Mouse (Mus musculus) left cerebral cortex, postnatal 25 days (tissue): ENCODE measurements at regions not wholly inside any gene's neighbourhood (a gene's known extent, or its start where the extent isn't known, plus 50 kb on each side); places are given as distances from the start of the nearest gene placed in this dataset.

ENCODE experiments used
- DNase-seq, 2 experiments: peaks; one replicate each; pipeline ENCODE4 v3.0.0; 2022; ENCODE audit warnings: low spot score in 2 of 2, mixed read lengths in 1 of 2
- intact Hi-C: fragments of 180-260 bp; cut with DNase I; formaldehyde crosslinking; loops from one replicate; pipeline ENCODE4 v1.15.1; 2025

DNA sequence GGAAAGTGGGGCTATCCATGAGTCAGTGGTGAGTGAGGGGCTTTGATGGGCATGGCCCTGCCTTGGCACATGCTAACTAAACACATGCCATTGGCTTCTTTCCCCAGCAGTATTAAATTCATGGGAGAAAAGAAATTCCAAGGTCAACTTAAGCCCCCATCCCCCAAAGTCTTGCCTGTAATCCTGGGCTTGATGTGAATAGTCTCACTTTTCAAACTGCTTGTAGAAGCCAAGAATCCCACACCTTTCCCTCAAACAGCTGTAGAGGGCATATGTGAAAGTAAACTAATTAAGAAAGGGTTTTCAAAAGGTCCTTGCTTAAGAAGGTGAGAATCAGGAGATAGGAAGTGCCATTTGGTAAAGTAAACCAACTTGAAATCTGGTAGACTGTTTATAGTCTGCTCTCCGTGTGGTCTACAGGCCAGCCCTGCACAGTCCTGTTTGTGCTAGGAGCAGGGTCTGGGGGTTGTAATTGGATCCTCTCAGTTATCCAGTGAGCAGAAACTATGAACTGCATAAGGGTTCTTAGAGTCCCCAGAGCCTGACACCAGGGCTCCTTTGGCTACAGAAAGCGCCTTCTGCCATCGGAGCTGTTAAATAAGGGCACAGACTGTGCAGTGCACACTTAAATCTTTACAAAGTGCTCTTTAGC, 123.3 kb upstream of the Sox11 start:
- intact Hi-C loops: no loop called here
- no peak for DNase-seq

DNA sequence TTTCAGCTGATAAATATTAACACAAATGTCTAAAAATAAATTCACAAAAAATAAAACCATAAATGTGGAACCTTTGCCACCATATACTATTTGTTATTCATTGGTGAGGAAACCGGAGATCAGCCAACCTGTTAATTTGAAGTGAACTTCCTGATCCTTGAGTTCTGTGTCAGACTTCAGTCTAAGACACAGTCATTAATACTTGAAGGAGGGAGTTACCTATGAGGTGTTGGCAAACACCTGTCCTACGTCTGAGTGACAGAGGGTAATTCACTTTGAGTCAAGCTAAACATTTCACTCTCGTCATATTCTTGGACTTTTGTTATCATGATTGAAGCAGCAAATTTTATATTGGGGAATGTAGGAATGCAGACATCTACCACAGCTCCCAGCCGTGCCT, 116.3 kb upstream of the Sox11 start:
- no peak for DNase-seq
- intact Hi-C loops: no loop called here

DNA sequence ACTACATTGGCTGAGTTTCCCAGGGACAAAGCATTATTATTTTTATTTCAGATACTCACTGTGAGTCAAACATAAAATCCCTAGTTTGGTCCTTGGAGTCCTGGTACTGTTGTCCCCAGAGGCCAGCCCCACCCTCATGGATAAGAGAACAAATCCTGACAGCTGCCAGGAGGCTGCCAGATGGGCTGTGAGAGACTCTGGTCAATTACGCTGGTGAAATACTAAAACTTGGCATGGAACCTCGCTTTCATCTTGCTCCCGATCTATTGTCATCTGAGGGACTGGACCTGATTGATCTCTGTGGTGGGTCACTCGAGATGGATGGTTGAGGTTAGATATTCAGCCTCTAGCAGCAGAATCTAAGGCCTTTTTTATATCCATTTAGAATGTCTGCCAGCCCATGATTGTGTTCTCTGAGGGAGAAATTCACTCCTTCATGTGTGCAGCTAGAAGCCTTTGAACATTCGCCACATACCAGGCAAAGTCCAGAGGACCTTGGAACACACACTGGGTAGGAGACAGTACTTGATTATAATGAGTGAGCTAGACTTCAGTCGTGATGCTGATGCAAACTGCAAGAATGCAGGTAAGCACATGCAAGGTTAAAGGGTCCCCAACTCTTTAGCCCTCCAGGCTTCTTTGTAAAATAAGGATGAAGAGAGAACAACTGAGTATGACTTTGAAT, 95.4 kb upstream of the Sox11 start:
- no peak for DNase-seq
- intact Hi-C loops: no loop called here

DNA sequence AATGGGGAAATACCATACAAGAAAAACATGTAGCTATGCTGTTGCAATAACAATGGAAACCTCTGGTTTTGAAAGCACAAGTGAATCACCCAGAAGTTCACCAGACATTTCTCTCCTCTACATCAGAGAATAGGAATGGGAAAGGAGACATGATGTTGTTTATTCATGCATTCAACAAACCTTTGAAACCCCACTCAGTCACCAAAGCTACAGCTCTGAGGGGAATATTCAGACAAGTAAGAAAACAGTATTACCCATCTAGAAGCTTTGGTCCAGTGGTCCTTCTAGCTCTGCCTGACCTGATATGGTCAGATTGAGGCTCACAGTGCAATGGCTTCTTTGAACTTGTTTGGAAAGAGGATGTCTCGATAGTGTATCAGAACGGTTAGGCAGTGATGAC, 89.0 kb upstream of the Sox11 start:
- no peak for DNase-seq
- intact Hi-C loops: no loop called here

DNA sequence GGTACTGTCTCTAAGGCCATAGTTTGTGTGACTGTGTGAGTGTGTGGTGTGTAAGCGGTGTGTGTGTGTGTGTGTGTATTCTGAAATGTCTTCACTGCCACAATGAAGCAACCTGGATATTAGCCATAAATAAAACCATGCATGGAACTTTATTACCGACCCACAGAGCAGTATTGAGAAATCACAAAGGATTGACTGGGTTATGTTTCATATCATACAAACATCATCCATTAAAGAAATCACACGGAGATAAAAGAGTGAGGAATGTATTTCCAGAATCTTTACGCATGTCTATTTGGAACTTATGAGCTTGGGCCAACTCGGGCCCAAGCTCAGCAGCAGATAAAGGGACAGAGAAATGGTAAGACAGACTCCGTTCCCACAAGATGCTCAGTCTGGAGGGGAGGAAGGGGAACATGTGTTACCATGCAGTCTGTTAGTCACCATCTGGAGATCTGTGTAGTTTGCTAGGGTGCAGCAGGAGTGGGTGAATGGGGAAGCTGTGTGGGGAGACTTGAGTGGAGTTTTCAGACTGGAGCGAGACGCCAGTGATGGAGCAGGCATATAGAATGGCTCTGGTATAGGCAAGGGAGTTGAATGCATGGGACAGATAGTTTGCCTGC, 75.1 kb upstream of the Sox11 start:
- intact Hi-C loops: no loop called here
- DNase-seq: peak; percentile 9 to 79

GRCm38 (mm10) chr12:27410555-27410954, 68.2 kb upstream of the Sox11 start:
- intact Hi-C loops: no loop called here
- no peak for DNase-seq

DNA sequence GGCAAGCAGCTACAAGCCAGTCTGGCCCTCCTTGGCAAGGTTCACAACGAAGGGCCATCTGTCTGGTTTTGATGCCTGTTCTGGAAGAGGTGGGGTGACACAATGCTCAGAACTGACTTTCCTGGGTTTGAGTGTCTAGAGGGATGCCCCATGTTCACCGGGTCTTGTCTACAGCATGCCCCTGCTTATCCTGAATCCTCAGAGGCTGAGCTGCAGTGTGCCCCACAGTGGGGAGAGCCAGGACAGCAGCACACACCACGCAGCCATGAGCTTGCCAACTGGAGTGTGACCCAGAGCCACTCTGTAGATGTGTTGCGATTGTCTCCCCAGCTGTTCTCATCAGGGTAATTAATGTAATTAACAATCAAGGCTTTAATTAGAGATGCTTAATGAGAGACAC, 66.1 kb upstream of the Sox11 start:
- intact Hi-C loops: no loop called here
- DNase-seq: no peak

DNA sequence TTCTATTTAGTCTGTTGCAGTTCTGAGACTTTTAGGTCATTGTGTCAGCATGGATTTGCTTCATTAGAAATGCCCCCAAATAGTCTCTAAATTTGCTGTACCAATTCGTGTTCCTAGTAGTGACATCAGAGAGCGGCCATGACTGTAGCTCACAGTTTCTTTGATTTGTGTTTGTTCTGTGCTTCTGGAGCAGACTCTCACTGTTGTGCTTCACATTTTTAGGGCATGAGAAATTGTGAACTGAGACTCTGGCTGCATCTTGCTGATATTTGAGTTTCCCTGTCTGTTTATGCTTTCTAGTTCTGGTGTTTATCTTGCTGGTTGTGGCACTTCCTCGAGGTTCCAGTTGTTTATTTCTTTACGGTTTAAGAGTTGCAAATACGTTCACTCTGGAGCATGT, 57.0 kb upstream of the Sox11 start:
- intact Hi-C loops: no loop called here
- DNase-seq: no peak
